Mouse (Mus musculus): Measurements from ENCODE around the gene Spesp1.

GRCm38 (mm10) chr9:62296891-62297290, 14.9 kb upstream of the Spesp1 start:
- TF ChIP-seq CTCF (conservative IDR thresholded peaks at IDR 0.05; ENCODE audit: insufficient read depth, insufficient read length, low read depth, low read length) (no peak), POLR2A (IDR thresholded peaks at IDR 0.05; ENCODE audit: low read depth, low read length) (no peak)
